Mouse (Mus musculus) heart, adult 18-20 months (tissue): ENCODE results near the gene Pah. TPM values are rescaled to one million over a fixed set of nuclear protein-coding genes. Genes with fewer than 3 reads are reported as not detected.

Experiments used
- DNase-seq, 2 experiments: peaks; one replicate each; pipeline ENCODE4 v3.0.0; 2021 to 2022; ENCODE audit warnings: mixed read lengths in 1 of 2
- long read RNA-seq, 2 experiments: library from polyadenylated mRNA; stranded (forward); transcript quantifications; one replicate each; pipeline ENCODE4 v2.0.0; 2021
- total RNA-seq, 2 experiments: library from RNA; stranded (reverse); gene quantifications; 2 replicates each; pipeline ENCODE4 v1.2.3; 2021

The Pah gene
- total RNA-seq = 10 to 100 TPM; 39.7 to 47.2 TPM
- long read RNA-seq, experiment 1, transcript Pah-201 (13 exons, 2,142 nt) = major isoform, 27 of 31 reads
- long read RNA-seq, experiment 1, partial matches to known transcripts = 4 of 31 reads
- long read RNA-seq, experiment 1, other reads (novel, unspliced or antisense) = 0 of 31 reads
- long read RNA-seq, experiment 2, transcript Pah-201 (13 exons, 2,142 nt) = major isoform, 7 of 9 reads
- long read RNA-seq, experiment 2, partial matches to known transcripts = 0 of 9 reads
- long read RNA-seq, experiment 2, other reads (novel, unspliced or antisense) = 2 of 9 reads

- peak; percentile 19 to 40 for DNase-seq
These were observed at the start of gene Pah for GRCm38 (mm10) chr10:87521646-87522045. Pah (plus strand) TSS chr10:87521795.

GRCm38 (mm10) chr10:87473475-87474131 lies 48.0 kb upstream of the Pah start:
- DNase-seq = no peak

GRCm38 (mm10) chr10:87474971-87475370 lies 46.6 kb upstream of the Pah start:
- no peak for DNase-seq

- no peak for DNase-seq
These were observed 43.7 kb upstream of the Pah start for GRCm38 (mm10) chr10:87477895-87478294.

- no peak for DNase-seq
These were observed 36.5 kb upstream of the Pah start for GRCm38 (mm10) chr10:87484831-87485720.

GRCm38 (mm10) chr10:87485721-87486620 lies 35.6 kb upstream of the Pah start:
- no peak for DNase-seq

GRCm38 (mm10) chr10:87488429-87489145 lies 33.0 kb upstream of the Pah start:
- DNase-seq = no peak

GRCm38 (mm10) chr10:87489246-87490009 lies 32.2 kb upstream of the Pah start:
- no peak for DNase-seq

GRCm38 (mm10) chr10:87490328-87490727 lies 31.3 kb upstream of the Pah start:
- DNase-seq = no peak

- DNase-seq = no peak
These were observed 30.0 kb upstream of the Pah start for GRCm38 (mm10) chr10:87491485-87492040.

GRCm38 (mm10) chr10:87492332-87492660 lies 29.3 kb upstream of the Pah start:
- DNase-seq = no peak

- peak; percentile 41 to 64 for DNase-seq
These were observed 28.7 kb upstream of the Pah start for GRCm38 (mm10) chr10:87492661-87493551.

- no peak for DNase-seq
These were observed 28.0 kb upstream of the Pah start, which contains the start of gene Ascl1 for GRCm38 (mm10) chr10:87493576-87493975. Ascl1 (minus strand) TSS chr10:87493660.

GRCm38 (mm10) chr10:87494176-87494575 lies 27.4 kb upstream of the Pah start:
- no peak for DNase-seq

GRCm38 (mm10) chr10:87494596-87494995 lies 27.0 kb upstream of the Pah start:
- DNase-seq = peak; percentile 58 to 74

GRCm38 (mm10) chr10:87497056-87497455 lies 24.5 kb upstream of the Pah start:
- no peak for DNase-seq

GRCm38 (mm10) chr10:87500926-87501658 lies 20.5 kb upstream of the Pah start:
- DNase-seq = no peak

GRCm38 (mm10) chr10:87501659-87502042 lies 19.9 kb upstream of the Pah start:
- no peak for DNase-seq
